Mouse (Mus musculus) adipose tissue, adult 10 weeks (tissue): ENCODE results near the gene Snx29. TPM values are rescaled to one million over a fixed set of nuclear protein-coding genes. Genes with fewer than 3 reads are reported as not detected.

ENCODE experiments used
- polyA plus RNA-seq: library from polyadenylated mRNA; stranded (reverse); fragments of 350-450 nt; fragmentation: Illumina TruSeq; extraction: RNeasy Lipid Tissue Mini Kit (QIAGEN cat#74804); gene quantifications from one replicate; pipeline ENCODE4 v1.2.3, GENCODE M21; 2014; ENCODE audit warnings: low read depth, low replicate concordance

Snx29 gene
- 5.6 TPM for polyA plus RNA-seq

DNA sequence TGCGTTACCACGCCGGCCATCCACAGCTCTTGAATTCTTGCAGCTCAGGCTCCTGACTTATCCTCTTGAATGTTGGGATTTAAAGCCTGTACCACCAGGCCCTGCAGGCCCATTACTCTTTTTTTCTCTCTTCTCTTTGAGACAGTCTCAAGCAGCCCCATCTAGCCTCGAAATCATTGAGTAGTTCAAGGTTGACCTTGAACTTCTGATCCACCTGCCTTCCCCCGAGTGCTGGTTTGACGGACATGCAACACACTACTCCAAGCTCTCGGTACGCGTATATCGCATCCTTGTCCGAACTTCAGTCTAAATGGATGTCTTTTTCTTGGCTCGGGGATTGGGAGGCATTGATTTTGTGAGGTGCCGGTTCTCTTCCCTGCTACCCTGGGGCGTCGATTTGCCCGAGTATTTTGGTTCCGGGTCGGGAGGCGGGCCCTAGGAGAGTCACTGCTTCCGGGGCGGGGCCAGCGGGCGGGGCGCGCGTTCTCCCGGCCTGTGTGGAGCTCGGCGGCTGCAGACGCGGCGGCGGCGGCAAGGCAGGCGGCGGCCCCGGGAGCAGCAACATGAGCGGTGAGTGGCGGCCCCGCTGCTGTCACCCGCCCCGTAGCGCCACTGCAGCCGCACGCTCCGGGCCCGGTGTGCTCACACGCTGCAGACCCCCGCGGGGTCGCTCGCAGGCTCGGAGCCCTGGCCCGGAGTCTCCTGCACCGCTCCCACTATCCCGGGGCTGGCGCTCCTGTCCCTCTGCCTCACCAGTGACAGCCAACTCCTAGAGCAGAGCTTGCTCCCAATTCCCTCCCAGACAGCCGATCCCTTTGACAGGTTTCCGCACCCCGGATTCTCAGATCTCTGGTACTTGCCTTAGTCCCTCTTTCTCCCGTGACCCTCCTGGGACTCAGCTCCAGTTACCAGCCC lies at the start of gene Snx29:
Gene Snx29, plus strand, starts transcription at position 500 of the 915 bp plus-strand sequence.

GRCm38 (mm10) chr16:11313512-11313911 lies 9.2 kb upstream of the Snx29 start, which contains the start of gene Tnfrsf17:
Gene Tnfrsf17, plus strand, starts transcription at chr16:11313812.

Other genes with a start within 250 kb of the Snx29 start
- 31.3 TPM for gene Txndc11, start 188.3 kb upstream of the Snx29 start, polyA plus RNA-seq
- gene Zc3h7a, start 146.5 kb upstream of the Snx29 start, polyA plus RNA-seq = 118 TPM
- 53.9 TPM for gene Rsl1d1, start 119.6 kb upstream of the Snx29 start, polyA plus RNA-seq
- gene Gspt1, start 68.6 kb upstream of the Snx29 start, polyA plus RNA-seq = 69.0 TPM
- gene Tnfrsf17, start 9.1 kb upstream of the Snx29 start, polyA plus RNA-seq = 0.57 TPM